Mouse (Mus musculus): ENCODE results near the gene Ptcd1.
"Not testable (repeated sequence)": the region's sequence is repeated elsewhere in the genome, so short reads cannot be mapped to it uniquely, and the experiment has no call there.

The Ptcd1 gene

DNA sequence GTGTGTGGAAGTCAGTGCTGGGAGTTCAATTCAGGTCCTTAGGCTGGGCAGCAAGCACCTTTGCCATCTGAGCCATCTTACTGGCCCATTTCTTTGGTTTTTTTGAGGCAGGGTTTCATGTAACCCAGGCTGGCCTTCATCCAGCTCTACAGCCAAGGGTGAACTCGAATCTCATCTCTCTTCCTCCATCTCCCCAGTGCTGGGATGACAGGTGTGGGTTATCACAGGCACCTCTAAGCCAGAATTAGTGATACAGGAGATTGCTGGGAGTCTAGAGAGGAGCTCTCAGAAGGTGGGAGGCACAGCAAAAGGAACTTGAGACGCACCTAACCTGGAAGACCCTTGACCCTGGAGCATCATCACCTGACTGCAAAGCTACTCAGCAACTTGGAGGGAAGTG is 53.5 kb downstream of the Ptcd1 start:
- no peak for DNase-seq

DNA sequence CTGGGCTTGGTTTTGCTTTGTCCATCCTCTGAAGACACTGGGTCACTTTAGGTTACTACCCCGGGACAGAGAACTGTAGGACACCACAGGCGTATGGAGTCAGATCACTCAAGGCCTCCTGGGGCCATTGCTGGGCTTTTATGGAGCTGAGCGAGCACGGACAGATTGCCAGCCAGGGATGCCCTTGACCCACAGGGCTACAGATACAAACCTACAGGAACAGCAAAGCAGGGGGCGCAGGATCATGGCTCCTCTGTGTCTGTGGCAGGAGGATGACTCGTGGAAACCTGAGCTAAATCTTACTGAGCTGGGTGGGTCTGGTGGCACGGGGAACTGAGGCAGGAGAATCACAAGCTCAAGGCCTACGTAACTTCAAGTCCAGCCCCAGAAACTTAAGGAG is 54.3 kb downstream of the Ptcd1 start:
- no peak for DNase-seq

DNA sequence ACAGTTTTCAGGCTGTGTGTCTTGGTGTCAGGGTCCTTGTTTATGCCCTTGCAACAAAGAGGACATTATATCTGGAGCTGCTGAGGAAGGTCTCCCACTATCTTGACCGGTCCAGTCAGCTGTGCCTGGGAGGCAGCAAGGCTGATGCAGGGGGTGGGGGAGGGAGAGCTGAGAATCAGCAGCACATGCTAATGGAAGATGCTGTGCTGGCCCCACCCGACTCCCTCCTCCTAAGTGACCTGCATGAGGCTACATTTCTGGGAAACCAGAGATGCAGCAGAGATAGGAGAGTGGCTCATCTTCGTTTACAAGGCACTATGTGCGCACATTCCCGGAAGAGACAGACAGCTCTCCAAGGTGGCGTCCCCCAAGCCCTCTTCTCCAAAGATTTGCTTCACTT is 56.5 kb downstream of the Ptcd1 start:
- DNase-seq: no peak

DNA sequence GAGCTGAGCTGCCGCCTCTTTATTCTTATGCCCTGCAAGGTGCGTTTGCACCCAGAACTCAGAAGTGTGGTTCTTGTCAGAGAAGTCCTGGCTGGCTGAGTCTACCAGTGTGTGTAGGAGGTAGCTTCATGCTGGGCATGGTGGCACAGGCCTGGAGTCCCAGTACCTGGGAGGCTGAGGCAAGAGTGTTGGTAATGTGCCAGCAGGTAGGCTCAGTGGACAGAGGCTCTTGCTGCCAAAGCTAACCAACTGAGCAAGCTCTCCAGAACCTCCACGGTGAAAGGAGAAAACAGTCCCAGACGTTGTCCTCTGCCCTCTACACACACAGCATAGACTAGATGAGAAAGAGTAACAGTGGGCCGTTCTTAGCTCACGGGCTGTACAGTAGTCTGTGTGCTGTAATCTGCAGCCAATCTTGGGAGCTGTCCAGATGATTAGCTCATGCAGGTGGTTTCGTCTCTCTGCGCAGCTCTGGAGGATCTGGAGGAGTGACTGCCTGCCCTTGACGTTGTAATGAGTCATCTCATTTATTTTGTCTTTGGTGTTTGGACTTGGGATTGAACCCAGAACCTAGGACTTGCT is 61.1 kb downstream of the Ptcd1 start:
- DNase-seq: no peak

DNA sequence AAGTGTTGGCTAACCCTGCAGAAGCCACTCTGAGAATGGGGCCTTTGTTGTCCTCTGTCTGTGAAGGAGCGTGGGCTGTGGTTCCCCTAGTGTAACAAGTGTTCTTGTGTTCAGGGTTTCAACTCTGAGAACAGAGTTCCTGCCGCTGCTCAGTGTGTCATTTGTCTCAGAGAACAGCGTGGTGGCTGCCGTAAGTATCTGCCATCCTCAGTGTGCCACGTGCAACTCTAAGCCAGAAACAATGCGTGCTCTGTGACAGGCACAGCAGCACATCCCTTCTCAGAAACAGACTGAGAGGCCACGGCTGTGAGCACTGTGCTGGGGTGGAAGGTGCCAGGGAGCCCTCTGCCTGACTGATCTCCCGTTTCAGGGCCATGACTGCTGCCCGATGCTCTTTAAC is 62.6 kb downstream of the Ptcd1 start:
- no peak for DNase-seq

DNA sequence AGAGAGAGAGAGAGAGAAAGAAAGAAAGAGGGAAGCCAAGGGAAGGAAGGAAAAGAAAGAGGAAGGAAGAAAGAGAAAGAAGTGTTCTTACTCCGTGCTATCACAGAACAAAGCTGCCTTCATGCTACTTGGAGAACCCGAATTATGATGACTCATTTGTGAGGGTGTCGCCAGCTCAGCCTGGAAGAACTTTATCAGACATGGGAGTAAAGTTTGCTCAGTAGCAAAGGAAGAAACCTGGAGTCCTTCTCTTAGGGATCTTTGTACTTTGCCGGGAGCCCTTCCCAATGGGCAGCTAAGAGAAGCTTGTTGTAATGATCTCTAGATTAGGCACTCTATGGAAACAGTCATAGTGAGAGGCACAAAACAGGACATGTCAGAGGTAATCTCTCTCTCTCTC is 64.2 kb downstream of the Ptcd1 start:
- no peak for DNase-seq

DNA sequence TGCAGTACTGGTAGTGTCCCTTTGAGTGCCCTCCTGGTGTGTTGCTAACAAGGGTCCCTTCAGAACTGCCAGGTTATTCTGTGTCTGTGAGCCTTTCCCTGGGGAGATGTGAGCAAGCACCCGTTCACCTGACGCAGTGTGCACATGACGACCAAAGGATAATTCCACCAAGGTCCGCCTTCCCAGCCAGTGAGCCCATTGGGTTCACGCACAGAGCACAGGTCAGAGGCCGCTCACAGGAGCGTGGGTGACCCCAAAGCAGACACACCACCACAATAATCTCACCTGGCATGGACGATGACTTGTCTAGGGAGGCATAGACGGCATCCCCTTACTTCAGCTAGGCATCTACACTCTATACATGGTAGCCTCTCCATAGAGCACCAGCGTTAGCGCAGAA is 65.5 kb downstream of the Ptcd1 start:
- DNase-seq: not testable (repeated sequence)

DNA sequence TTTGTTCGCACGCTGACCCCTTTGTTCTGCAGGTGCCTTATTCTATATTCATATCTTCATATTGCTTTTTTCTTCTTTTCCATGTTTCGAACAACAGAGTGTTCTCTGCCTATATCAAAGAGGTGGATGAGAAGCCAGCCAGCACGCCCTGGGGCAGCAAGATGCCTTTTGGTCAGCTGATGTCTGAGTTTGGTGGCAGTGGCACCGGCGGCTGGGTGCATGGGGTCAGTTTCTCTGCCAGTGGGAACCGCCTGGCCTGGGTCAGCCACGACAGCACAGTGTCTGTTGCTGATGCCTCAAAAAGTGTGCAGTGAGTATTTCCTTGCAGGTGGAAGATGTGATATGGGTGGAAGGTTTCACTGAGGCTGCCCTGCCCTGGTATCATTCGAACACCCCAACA is 65.9 kb downstream of the Ptcd1 start:
- no peak for DNase-seq

DNA sequence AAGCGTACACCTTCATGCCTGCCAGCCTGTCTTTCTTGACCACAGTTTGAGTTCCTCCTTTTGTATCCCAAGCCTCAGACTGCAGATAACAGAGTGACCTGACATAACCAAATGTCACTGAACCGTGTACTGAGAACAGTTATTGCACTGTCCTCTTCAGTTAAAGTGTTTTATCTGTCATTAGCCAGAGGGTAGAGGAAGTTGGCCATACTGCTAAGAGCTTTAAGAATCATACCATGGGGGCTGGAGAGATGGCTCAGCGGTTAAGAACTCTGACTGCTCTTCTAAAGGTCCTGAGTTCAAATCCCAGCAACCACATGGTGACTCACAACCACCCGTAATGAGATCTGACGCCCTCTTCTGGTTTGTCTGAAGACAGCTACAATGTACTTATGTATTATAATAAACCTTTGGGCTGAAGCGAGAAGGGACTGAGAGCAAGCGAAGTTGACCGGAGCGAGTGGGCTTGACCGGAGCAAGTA is 68.5 kb downstream of the Ptcd1 start:
- no peak for DNase-seq

Data from thymus, postnatal 14 days (tissue).